Mouse (Mus musculus) neural tube, embryonic 12.5 days (tissue): ENCODE data around the gene Tnnt3. TPM values are rescaled to one million over a fixed set of nuclear protein-coding genes. Genes with fewer than 3 reads are reported as not detected.

Source experiments
- ATAC-seq: fragments of 200-750 bp; cut with Nextera tagmentation; 2 replicates; pipeline ENCODE4 v1.8.0; 2017; ENCODE audit warnings: low read depth, mild to moderate bottlenecking, moderate TSS enrichment, moderate library complexity; ENCODE audit not compliant: low FRiP score
- H3K27ac ChIP-seq: fragments of 300-500 bp; sonication (generic); 2 replicates; pipeline ENCODE4 v1.5.1; 2016
- H3K27me3 ChIP-seq: fragments of 300-500 bp; sonication (generic); replicated peaks from 2 replicates; pipeline ENCODE4 v1.6.1; 2016; ENCODE audit warnings: mild to moderate bottlenecking
- H3K36me3 ChIP-seq: fragments of 300-500 bp; sonication (generic); 2 replicates; pipeline ENCODE4 v1.6.1; 2016; ENCODE audit warnings: mild to moderate bottlenecking
- H3K4me1 ChIP-seq: fragments of 300-500 bp; sonication (generic); 2 replicates; pipeline ENCODE4 v1.6.1; 2016
- H3K4me2 ChIP-seq: fragments of 300-500 bp; sonication (generic); replicated peaks from 2 replicates; pipeline ENCODE4 v1.6.1; 2016; ENCODE audit warnings: mild to moderate bottlenecking
- H3K4me3 ChIP-seq: fragments of 300-500 bp; sonication (generic); 2 replicates; pipeline ENCODE4 v1.5.1; 2016
- H3K9ac ChIP-seq: fragments of 300-500 bp; sonication (generic); 2 replicates; pipeline ENCODE4 v1.6.1; 2016; ENCODE audit warnings: mild to moderate bottlenecking
- H3K9me3 ChIP-seq: fragments of 300-500 bp; sonication (generic); 2 replicates; pipeline ENCODE4 v1.6.1; 2016; ENCODE audit warnings: mild to moderate bottlenecking
- WGBS: fragments of 180-500 bp; shearing (Covaris S2); methylation state at CpG from one replicate; pipeline ENCODE4 v1.1.7; 2016; 5-methylcytosine and 5-hydroxymethylcytosine counted together
- polyA plus RNA-seq: library from polyadenylated mRNA; unstranded; fragments of >200 nt; fragmentation: Nextera tagmentation; extraction: Ambion mirVana; gene quantifications from 2 replicates; pipeline ENCODE4 v1.2.1, GENCODE M21; 2016

Gene Tnnt3
- polyA plus RNA-seq, 1 experiment from 2014 or later: 5.7 TPM

DNA sequence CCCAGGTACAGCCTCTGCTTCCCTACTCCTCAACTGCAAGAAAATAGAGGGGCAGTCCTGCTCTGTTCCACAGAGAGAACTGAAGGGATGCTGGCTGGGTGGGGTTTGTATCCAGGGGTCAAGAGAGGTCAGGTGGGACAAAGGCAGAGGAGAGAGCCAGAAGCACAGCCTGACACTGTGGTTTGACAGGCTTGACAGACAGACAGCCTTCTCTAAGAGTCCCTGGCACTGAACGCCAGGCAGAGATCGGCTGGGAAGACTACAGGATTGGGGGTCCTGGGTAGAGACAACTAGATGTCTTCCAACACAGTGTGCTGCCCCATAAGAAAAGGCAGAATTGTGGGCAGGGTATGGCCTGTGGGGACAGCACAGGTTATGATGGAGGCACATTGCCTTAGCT lies 20.1 kb upstream of the Tnnt3 start:
- Histone ChIP-seq H3K4me1 (peaks cover 31% of the 10 kb centered on the region), H3K9me3 (no peaks in the 10 kb centered on the region), H3K27ac (no peak overlapping the region), H3K27me3 (no peaks in the 10 kb centered on the region), H3K36me3 (no peaks in the 10 kb centered on the region), H3K4me3 (no peak overlapping the region), H3K9ac (no peak overlapping the region), H3K4me2 (no peak overlapping the region)
- WGBS: 76% methylated on average over 2 of the region's 2 CpGs
- no peak for ATAC-seq

- Histone ChIP-seq H3K9ac (no peak overlapping the region), H3K9me3 (no peaks in the 10 kb centered on the region), H3K27me3 (no peaks in the 10 kb centered on the region), H3K27ac (no peak overlapping the region), H3K36me3 (no peaks in the 10 kb centered on the region), H3K4me1 (peaks cover 31% of the 10 kb centered on the region), H3K4me2 (no peak overlapping the region), H3K4me3 (no peak overlapping the region)
- ATAC-seq: no peak
Measured at GRCm38 (mm10) chr7:142479307-142479706, 19.3 kb upstream of the Tnnt3 start.

GRCm38 (mm10) chr7:142479886-142480285 lies 18.8 kb upstream of the Tnnt3 start:
- H3K9ac ChIP-seq: no peak overlapping the region
- H3K4me1 ChIP-seq: peaks cover 27% of the 10 kb centered on the region
- no peaks in the 10 kb centered on the region for H3K36me3 ChIP-seq
- no peaks in the 10 kb centered on the region for H3K9me3 ChIP-seq
- no peak for ATAC-seq
- no peak overlapping the region for H3K4me3 ChIP-seq
- WGBS: 88% methylated on average over 3 of the region's 3 CpGs
- no peak overlapping the region for H3K27ac ChIP-seq
- H3K27me3 ChIP-seq: no peaks in the 10 kb centered on the region
- H3K4me2 ChIP-seq: no peak overlapping the region

GRCm38 (mm10) chr7:142480661-142481060 lies 18.0 kb upstream of the Tnnt3 start:
- H3K27ac ChIP-seq: no peak overlapping the region
- 98% methylated on average over 3 of the region's 3 CpGs for WGBS
- H3K4me2 ChIP-seq: no peak overlapping the region
- H3K36me3 ChIP-seq: no peaks in the 10 kb centered on the region
- no peak overlapping the region for H3K4me3 ChIP-seq
- no peaks in the 10 kb centered on the region for H3K27me3 ChIP-seq
- H3K9ac ChIP-seq: no peak overlapping the region
- peaks cover 26% of the 10 kb centered on the region for H3K4me1 ChIP-seq
- H3K9me3 ChIP-seq: no peaks in the 10 kb centered on the region
- no peak for ATAC-seq

DNA sequence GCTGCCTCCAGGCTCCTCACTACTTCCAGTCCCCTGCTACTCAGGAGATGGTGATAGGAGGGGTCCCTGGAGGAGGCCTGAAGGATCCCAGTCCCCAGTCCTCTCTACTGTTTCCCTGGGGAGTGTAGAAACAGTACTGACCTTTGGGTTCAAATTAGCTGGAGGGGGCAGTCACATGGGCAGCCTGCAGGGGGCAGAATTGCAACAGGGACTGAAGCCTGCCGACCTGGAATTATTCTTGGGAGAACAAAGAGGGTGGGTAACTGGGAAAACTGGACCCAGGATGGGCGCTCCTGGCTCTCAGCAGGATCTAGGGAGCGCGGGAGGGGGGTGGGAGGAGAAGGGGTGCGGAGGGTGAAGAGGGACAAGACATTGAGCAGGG lies 17.5 kb upstream of the Tnnt3 start:
- Histone ChIP-seq H3K4me1 (peaks cover 26% of the 10 kb centered on the region), H3K4me3 (peak overlapping the region; percentile 20; the same call in 1 of the 2 replicates), H3K9ac (peak overlapping the region; percentile 69), H3K27me3 (no peaks in the 10 kb centered on the region), H3K27ac (no peak overlapping the region), H3K9me3 (no peaks in the 10 kb centered on the region), H3K4me2 (peak overlapping the region; percentile 67), H3K36me3 (no peaks in the 10 kb centered on the region)
- peak; percentile 10; the same call in 1 of the 2 replicates for ATAC-seq
- WGBS: 10% methylated on average over 5 of the region's 5 CpGs

DNA sequence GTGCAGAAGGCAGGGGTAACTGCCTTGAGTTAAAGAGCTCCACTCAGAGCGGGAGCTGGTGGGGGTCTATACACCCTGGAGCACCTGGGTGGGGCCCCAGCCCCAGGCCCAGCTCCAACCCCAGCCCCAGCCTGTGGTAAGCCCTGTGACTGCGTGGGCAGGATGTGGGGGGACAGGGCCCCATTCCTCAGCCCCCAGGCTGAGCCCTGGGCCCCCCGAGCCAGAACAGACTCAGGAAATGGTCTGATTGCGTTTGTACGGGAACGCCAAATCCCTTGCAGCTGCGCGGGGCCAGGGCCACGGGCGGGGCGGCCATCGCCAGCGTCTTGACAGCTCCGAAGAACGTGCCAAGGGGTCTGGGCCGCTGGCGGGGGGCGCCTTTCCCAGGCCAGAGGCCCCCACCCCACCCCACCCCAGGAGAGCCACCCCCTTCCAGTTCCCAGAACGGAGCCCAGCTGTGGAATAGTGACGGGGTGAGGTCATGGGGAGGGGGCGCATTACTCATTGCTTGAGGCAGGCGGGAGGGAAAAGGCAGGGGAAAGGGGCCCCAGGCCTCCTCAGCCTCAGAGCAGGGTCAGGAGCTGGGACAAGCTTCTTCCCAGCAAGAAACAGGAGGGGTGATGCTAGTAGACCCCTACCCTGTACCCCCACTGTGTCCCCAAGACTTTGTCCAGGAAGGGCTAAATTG lies 16.9 kb upstream of the Tnnt3 start:
- Histone ChIP-seq H3K9me3 (no peaks in the 10 kb centered on the region), H3K9ac (peak overlapping the region; percentile 69), H3K27ac (0 out of 2 replicates have a peak overlapping the region, but pooled peaks have one; percentile 62), H3K36me3 (no peaks in the 10 kb centered on the region), H3K4me1 (peaks cover 29% of the 10 kb centered on the region), H3K27me3 (no peaks in the 10 kb centered on the region), H3K4me2 (peak overlapping the region; percentile 67), H3K4me3 (peak overlapping the region; percentile 20; the same call in 1 of the 2 replicates)
- WGBS: 2% methylated on average over 22 of the region's 22 CpGs
- ATAC-seq: peak; percentile 67

DNA sequence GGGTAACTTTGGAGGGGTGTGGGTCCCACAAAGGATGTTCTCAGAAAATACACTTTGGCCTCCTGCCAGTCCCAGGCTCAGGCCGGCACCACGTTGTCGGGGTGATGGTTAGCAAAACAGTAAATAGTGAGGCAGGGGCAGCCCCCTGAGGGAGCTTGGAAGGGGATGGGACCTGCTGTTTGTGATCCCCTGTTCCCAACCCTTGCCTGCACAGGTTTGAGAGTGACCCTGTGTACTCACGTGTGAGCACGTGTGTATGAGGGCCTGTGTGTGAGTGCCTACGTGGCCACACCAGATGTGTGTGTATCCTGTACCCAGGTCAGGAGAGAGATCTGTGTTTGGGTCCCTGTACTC lies 16.4 kb upstream of the Tnnt3 start:
- no peak overlapping the region for H3K27ac ChIP-seq
- H3K36me3 ChIP-seq: no peaks in the 10 kb centered on the region
- peak; percentile 36 for ATAC-seq
- no peak overlapping the region for H3K4me3 ChIP-seq
- H3K9ac ChIP-seq: no peak overlapping the region; the same call in 1 of the 2 replicates
- peak overlapping the region; percentile 67 for H3K4me2 ChIP-seq
- peaks cover 35% of the 10 kb centered on the region for H3K4me1 ChIP-seq
- WGBS: 17% methylated on average over 6 of the region's 6 CpGs
- H3K9me3 ChIP-seq: no peaks in the 10 kb centered on the region
- H3K27me3 ChIP-seq: no peaks in the 10 kb centered on the region

GRCm38 (mm10) chr7:142483136-142483535 lies 15.5 kb upstream of the Tnnt3 start:
- H3K4me1 ChIP-seq: peaks cover 42% of the 10 kb centered on the region
- H3K4me2 ChIP-seq: no peak overlapping the region
- H3K27ac ChIP-seq: peak overlapping the region; percentile 20; the same call in 1 of the 2 replicates
- ATAC-seq: no peak
- 59% methylated on average over 11 of the region's 11 CpGs for WGBS
- H3K27me3 ChIP-seq: no peaks in the 10 kb centered on the region
- no peaks in the 10 kb centered on the region for H3K36me3 ChIP-seq
- H3K4me3 ChIP-seq: no peak overlapping the region
- H3K9ac ChIP-seq: no peak overlapping the region
- no peaks in the 10 kb centered on the region for H3K9me3 ChIP-seq

DNA sequence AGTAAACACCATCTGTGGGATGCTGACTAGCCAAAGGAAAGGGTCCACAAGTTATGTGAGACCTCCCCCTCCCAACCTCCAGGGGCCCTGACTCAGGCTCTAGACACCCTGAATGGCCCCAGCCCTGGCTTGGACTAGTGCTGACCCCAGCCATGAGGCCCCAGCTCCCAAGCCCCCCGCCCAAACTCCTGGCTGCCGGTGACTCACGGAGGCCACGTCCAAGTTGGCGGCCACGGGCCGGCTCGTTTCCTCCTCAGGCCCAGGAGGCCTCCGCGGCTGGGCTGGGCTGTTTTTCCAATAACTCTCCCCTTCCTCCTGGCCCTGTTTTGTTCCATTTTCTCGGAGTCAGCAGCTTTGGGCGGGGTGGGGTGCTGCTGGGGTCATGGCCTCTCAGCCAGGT lies 13.9 kb upstream of the Tnnt3 start:
- H3K4me2 ChIP-seq: no peak overlapping the region
- H3K9ac ChIP-seq: no peak overlapping the region
- peaks cover 42% of the 10 kb centered on the region for H3K4me1 ChIP-seq
- WGBS: 81% methylated on average over 12 of the region's 12 CpGs
- no peaks in the 10 kb centered on the region for H3K9me3 ChIP-seq
- no peak overlapping the region for H3K4me3 ChIP-seq
- no peak for ATAC-seq
- H3K27ac ChIP-seq: no peak overlapping the region
- H3K36me3 ChIP-seq: no peaks in the 10 kb centered on the region
- H3K27me3 ChIP-seq: no peaks in the 10 kb centered on the region

- no peak overlapping the region for H3K4me3 ChIP-seq
- no peaks in the 10 kb centered on the region for H3K36me3 ChIP-seq
- no peak overlapping the region for H3K4me2 ChIP-seq
- no peaks in the 10 kb centered on the region for H3K27me3 ChIP-seq
- H3K9ac ChIP-seq: no peak overlapping the region
- peak; percentile 10; the same call in 1 of the 2 replicates for ATAC-seq
- no peaks in the 10 kb centered on the region for H3K9me3 ChIP-seq
- H3K27ac ChIP-seq: 0 out of 2 replicates have a peak overlapping the region, but pooled peaks have one; percentile 32
- 71% methylated on average over 8 of the region's 8 CpGs for WGBS
- H3K4me1 ChIP-seq: peaks cover 34% of the 10 kb centered on the region
Measured at GRCm38 (mm10) chr7:142486751-142487162, 11.9 kb upstream of the Tnnt3 start.

- H3K9ac ChIP-seq: 0 out of 2 replicates have a peak overlapping the region, but pooled peaks have one; percentile 13
- WGBS: 10% methylated on average over 9 of the region's 9 CpGs
Measured at GRCm38 (mm10) chr7:142487341-142487859, 11.2 kb upstream of the Tnnt3 start.

GRCm38 (mm10) chr7:142488053-142488452 lies 10.6 kb upstream of the Tnnt3 start:
- Histone ChIP-seq H3K27me3 (0 out of 2 replicates have a peak, but pooled peaks cover 2% of the 10 kb centered on the region), H3K4me1 (peaks cover 21% of the 10 kb centered on the region), H3K36me3 (no peaks in the 10 kb centered on the region), H3K9ac (no peak overlapping the region), H3K27ac (no peak overlapping the region), H3K4me2 (no peak overlapping the region), H3K4me3 (no peak overlapping the region), H3K9me3 (no peaks in the 10 kb centered on the region)
- 75% methylated on average over 3 of the region's 3 CpGs for WGBS
- no peak for ATAC-seq

More at GRCm38 (mm10) chr7:142487341-142487859, 11.2 kb upstream of the Tnnt3 start:
- Histone ChIP-seq H3K27me3 (0 out of 2 replicates have a peak, but pooled peaks cover 2% of the 10 kb centered on the region), H3K4me3 (no peak overlapping the region), H3K27ac (no peak overlapping the region), H3K4me2 (peak overlapping the region; percentile 34; the same call in 1 of the 2 replicates), H3K4me1 (peaks cover 27% of the 10 kb centered on the region), H3K36me3 (no peaks in the 10 kb centered on the region), H3K9me3 (no peaks in the 10 kb centered on the region)
- ATAC-seq: peak; percentile 71
